Mouse (Mus musculus) heart, embryonic 10.5 days (tissue): ENCODE results near the gene Kif5a. TPM values are rescaled to one million over a fixed set of nuclear protein-coding genes. Genes with fewer than 3 reads are reported as not detected.

Source experiments
- DNase-seq: peaks from one replicate; pipeline ENCODE4 v3.0.0-alpha.2; 2017; ENCODE audit warnings: low spot score
- H3K27ac ChIP-seq: fragments of 300-500 bp; sonication (generic); 2 replicates; pipeline ENCODE4 v1.5.1; 2016; ENCODE audit warnings: mild to moderate bottlenecking
- H3K27me3 ChIP-seq: fragments of 300-500 bp; sonication (generic); 2 replicates; pipeline ENCODE4 v1.6.1; 2016; ENCODE audit warnings: mild to moderate bottlenecking; ENCODE audit not compliant: poor library complexity, insufficient read depth, severe bottlenecking
- H3K36me3 ChIP-seq: fragments of 300-500 bp; sonication (generic); 2 replicates; pipeline ENCODE4 v1.6.1; 2016; ENCODE audit warnings: mild to moderate bottlenecking, moderate library complexity
- H3K4me1 ChIP-seq: fragments of 300-500 bp; sonication (generic); 2 replicates; pipeline ENCODE4 v1.6.1; 2016; ENCODE audit warnings: mild to moderate bottlenecking
- H3K4me3 ChIP-seq: fragments of 300-500 bp; sonication (generic); 2 replicates; pipeline ENCODE4 v1.5.1; 2016; ENCODE audit warnings: mild to moderate bottlenecking, moderate library complexity
- H3K9me3 ChIP-seq: fragments of 300-500 bp; sonication (generic); 2 replicates; pipeline ENCODE4 v1.6.1; 2016; ENCODE audit warnings: mild to moderate bottlenecking, moderate library complexity
- WGBS: fragments of 180-500 bp; shearing (Covaris S2); methylation state at CpG from one replicate; pipeline ENCODE4 v1.1.7; 2016; 5-methylcytosine and 5-hydroxymethylcytosine counted together
- polyA plus RNA-seq: library from polyadenylated mRNA; unstranded; fragments of >200 nt; fragmentation: Nextera tagmentation; extraction: Ambion mirVana; gene quantifications from 2 replicates; pipeline ENCODE4 v1.2.1, GENCODE M21; 2016

Gene Kif5a
- polyA plus RNA-seq, 1 experiment from 2014 or later = 1.4 TPM

DNA sequence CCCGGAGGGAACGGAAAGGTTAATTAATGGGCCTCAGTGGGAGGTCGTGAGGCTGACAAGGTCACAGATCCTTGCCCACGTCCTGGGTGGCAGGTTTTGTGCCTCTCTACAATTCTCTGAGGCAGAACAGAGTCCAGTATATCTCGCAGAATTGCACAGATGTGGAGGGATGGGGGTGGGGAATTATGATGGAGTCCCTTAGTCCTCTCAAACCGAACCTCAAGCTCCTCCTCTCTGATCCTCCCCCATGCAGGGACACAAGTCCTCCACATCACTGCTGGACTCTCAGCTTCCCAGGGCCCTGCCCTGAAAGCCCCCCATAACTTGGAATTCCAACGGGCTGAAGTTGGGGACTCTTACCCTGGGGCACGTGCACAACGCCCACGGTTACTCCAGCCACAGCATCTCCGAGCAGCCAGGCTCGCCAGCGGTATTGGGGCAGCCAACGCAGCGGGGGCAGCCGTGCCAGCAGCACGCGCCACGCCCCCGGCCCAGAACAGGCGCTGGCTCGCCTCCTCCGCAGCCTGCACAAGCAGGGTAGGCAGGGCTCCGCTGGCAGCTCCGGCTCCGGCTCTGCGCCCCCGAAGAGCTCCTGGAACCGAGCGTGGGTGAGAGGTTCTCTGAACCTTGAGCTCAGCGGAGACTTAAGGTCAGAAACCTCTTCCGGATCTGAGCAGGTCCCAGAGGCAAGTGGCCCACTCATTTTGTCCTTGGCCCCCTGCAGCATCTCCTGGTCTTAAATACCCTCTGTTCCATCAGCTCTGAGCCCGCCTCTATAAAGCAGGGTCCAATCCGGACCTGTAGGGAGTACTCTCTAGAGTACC is 83.1 kb downstream of the Kif5a start, which contains the start of gene Slc26a10:
Slc26a10 (minus strand) TSS at position 775 of the 824 bp plus-strand sequence.
- WGBS = 2% methylated on average over 34 of the region's 34 CpGs

DNA sequence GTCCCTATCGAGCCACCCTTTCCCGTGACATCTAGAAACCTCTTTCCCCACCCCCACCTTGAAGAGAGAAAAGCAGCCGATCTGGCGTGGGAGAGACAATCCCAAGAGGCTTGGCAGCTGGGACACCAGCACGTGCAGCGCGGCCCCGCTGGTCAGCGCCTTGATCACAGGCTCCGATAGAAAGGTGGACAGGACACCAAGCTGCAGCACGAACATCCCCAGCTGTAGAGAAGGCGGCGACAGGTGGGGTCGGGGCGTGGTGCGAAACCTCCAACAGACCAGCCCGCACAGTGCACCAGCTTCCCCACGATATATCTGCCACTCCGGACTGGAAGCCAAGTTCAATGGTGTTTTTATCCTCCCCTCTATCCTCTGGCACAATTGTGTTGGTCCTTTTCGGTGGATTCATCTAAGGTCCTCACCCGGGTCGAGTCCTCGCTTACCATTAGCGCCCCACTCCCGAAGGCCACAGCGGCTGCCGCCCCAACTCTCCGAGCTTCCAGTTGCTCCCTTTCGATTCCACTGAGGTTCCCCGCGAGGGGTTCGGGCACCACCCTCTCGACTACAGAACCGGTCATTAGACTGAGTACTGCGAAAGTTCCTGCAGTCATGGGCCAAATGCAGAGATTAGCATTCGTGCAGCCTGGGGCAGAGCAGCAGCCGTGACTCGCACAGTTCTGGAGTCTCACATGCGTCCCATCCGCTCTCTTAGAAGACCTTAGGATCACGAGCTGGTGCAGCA is 84.7 kb downstream of the Kif5a start:
- H3K4me1 ChIP-seq = peaks cover 51% of the 10 kb centered on the region
- H3K4me3 ChIP-seq = peak overlapping the region; percentile 48
- no peaks in the 10 kb centered on the region for H3K9me3 ChIP-seq
- peaks cover 87% of the 10 kb centered on the region for H3K27me3 ChIP-seq
- DNase-seq = peak; percentile 75
- no peak overlapping the region for H3K27ac ChIP-seq
- 5% methylated on average over 41 of the region's 41 CpGs for WGBS
- peaks cover 10% of the 10 kb centered on the region for H3K36me3 ChIP-seq

More for the DNA sequence above, 83.1 kb downstream of the Kif5a start, which contains the start of gene Slc26a10:
- Histone ChIP-seq H3K4me3 (peak within 1 kb of the TSS; percentile 54), H3K9me3 (no peaks in the 10 kb centered on the region), H3K4me1 (peaks cover 63% of the 10 kb centered on the region), H3K27ac (no peak within 1 kb of the TSS), H3K27me3 (peaks cover 93% of the 10 kb centered on the region), H3K36me3 (peaks cover 17% of the 10 kb centered on the region)
- peak; percentile 73 for DNase-seq

DNA sequence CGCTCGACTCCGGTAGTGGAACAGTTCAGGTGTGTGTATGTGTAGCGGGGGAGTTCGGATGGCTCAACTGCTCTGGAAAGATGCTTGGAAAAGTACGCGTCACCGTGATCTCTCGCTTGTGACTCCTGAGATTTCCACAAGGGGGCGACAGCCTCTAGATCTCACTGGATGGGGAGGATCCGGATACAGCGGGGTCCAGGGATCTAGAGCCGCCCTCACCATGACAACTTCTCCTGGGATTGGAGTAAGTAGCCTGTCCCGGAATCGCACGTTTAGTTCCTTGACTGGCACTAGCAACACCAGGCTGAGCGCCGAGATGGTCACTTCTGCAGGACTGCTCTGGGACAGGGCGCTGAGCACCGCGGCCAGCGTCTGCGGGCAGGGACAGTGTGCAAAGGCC is 85.4 kb downstream of the Kif5a start:
- DNase-seq = peak; percentile 89
- Histone ChIP-seq H3K36me3 (peaks cover 3% of the 10 kb centered on the region; the same call in 1 of the 2 replicates), H3K9me3 (no peaks in the 10 kb centered on the region), H3K27ac (no peak overlapping the region), H3K4me1 (peaks cover 46% of the 10 kb centered on the region), H3K27me3 (peaks cover 85% of the 10 kb centered on the region), H3K4me3 (peak overlapping the region; percentile 48)
- 3% methylated on average over 23 of the region's 23 CpGs for WGBS

DNA sequence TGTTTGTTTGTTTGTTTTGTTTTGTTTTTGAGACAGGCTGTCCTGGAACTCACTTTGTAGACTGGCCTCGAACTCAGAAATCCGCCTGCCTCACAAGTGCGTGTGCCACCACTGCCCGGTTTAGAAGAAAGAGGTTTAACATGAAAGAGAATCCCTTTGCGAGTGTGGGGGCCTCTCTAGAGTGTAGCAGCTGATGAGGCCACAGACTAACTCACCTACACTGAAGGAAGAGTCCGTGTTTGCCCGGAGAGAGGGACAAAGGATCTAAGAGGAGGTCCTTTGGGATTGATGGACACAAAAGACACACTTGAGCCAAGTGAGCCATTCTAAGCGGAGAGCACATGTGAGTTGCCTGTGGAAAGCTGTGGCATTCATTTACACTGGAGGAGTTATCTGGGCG is 85.9 kb downstream of the Kif5a start:
- DNase-seq = no peak
- H3K36me3 ChIP-seq = no peaks in the 10 kb centered on the region
- H3K27me3 ChIP-seq = peaks cover 81% of the 10 kb centered on the region
- H3K27ac ChIP-seq = no peak overlapping the region
- peak overlapping the region; percentile 48 for H3K4me3 ChIP-seq
- no peaks in the 10 kb centered on the region for H3K9me3 ChIP-seq
- H3K4me1 ChIP-seq = peaks cover 46% of the 10 kb centered on the region
- WGBS = 26% methylated on average over 9 of the region's 9 CpGs

DNA sequence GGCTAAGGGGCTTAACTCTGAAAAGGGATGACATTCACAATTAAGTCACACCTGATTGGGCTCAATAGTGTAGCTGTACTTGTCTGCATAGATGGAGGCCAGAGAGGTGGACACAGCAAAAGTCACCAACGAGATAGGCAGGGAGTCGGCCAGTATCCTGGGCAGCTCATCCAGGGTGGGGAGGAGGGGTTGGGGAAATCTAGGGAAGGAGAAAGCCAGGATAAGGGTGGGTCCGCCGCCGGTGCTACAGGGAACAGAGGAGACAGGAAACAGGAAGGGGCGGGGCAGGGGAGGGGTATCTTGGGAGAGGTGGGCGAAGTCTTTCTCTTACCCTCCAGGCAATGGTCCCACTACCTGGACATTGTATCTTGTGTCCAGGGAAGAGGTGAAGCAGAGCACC is 86.4 kb downstream of the Kif5a start:
- Histone ChIP-seq H3K4me3 (peak overlapping the region; percentile 33), H3K4me1 (peaks cover 46% of the 10 kb centered on the region), H3K36me3 (no peaks in the 10 kb centered on the region), H3K27ac (no peak overlapping the region), H3K9me3 (no peaks in the 10 kb centered on the region), H3K27me3 (peaks cover 81% of the 10 kb centered on the region)
- WGBS = 7% methylated on average over 7 of the region's 7 CpGs
- peak; percentile 63 for DNase-seq

DNA sequence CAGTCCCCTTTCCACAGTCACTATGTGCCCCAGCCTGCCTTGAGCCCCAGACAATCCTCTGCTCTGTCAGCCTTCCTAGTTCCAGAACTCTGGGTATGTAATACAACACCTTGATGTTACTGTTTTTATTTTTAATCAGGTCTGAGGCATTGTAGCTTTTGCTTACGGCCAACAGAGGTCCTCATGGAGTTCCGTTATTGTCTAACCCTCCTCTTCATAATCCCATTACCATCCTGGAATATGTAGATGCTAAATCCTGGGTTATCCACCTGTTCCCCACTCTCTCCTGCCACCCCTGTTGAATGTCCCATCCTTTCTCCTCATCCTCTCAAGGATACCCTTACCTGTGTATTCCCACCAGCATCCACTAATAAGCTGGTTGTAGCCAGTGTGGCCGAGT is 86.9 kb downstream of the Kif5a start:
- Histone ChIP-seq H3K27ac (no peak overlapping the region), H3K4me3 (peak overlapping the region; percentile 33; the same call in 1 of the 2 replicates), H3K9me3 (no peaks in the 10 kb centered on the region), H3K4me1 (peaks cover 42% of the 10 kb centered on the region), H3K36me3 (no peaks in the 10 kb centered on the region), H3K27me3 (peaks cover 81% of the 10 kb centered on the region)
- peak; percentile 22 for DNase-seq
- 35% methylated on average over 3 of the region's 3 CpGs for WGBS

Other genes starting within 250 kb of the Kif5a start
- 114 TPM in 2 replicates for gene Tsfm, start 232.5 kb downstream of the Kif5a start, polyA plus RNA-seq
- 46.4 and 54.8 TPM in 2 replicates for gene Mettl1, start 221.9 kb downstream of the Kif5a start, polyA plus RNA-seq
- 0.18 and 0.23 TPM in 2 replicates for gene Eef1akmt3, start 221.8 kb downstream of the Kif5a start, polyA plus RNA-seq
- 0.09 TPM in 1 of 2 replicates, not detected in the other for gene Cyp27b1, start 215.1 kb downstream of the Kif5a start, polyA plus RNA-seq
- 0.15 and 0.24 TPM in 2 replicates for gene March9, start 203.2 kb downstream of the Kif5a start, polyA plus RNA-seq
- gene Cdk4, start 199.8 kb downstream of the Kif5a start, polyA plus RNA-seq = 1,495 and 2,024 TPM in 2 replicates
- gene Tspan31, start 193.1 kb downstream of the Kif5a start, polyA plus RNA-seq = 138 and 154 TPM in 2 replicates
- 0.50 TPM in 1 of 2 replicates, not detected in the other for gene Agap2, start 188.1 kb downstream of the Kif5a start, polyA plus RNA-seq
- 44.4 and 48.8 TPM in 2 replicates for gene Os9, start 142.2 kb downstream of the Kif5a start, polyA plus RNA-seq
- 1.5 and 3.6 TPM in 2 replicates for gene B4galnt1, start 98.1 kb downstream of the Kif5a start, polyA plus RNA-seq
- 9.2 and 12.9 TPM in 2 replicates for gene Slc26a10, start 82.7 kb downstream of the Kif5a start, polyA plus RNA-seq
- gene Arhgef25, start 73.3 kb downstream of the Kif5a start, polyA plus RNA-seq = 21.4 and 28.8 TPM in 2 replicates
- gene Dtx3, start 67.6 kb downstream of the Kif5a start, polyA plus RNA-seq = 78.4 and 91.4 TPM in 2 replicates
- gene Pip4k2c, start 51.8 kb downstream of the Kif5a start, polyA plus RNA-seq = 27.9 and 29.3 TPM in 2 replicates
- gene Dctn2, start 3.0 kb upstream of the Kif5a start, polyA plus RNA-seq = 155 and 167 TPM in 2 replicates
- 11.3 and 16.9 TPM in 2 replicates for gene Mbd6, start 25.7 kb upstream of the Kif5a start, polyA plus RNA-seq
- 119 and 140 TPM in 2 replicates for gene Mars, start 48.4 kb upstream of the Kif5a start, polyA plus RNA-seq
- gene Arhgap9, start 58.6 kb upstream of the Kif5a start, polyA plus RNA-seq = 0.87 and 3.1 TPM in 2 replicates
- gene Gli1, start 78.6 kb upstream of the Kif5a start, polyA plus RNA-seq = 0.91 and 4.8 TPM in 2 replicates
- gene Inhbe, start 91.1 kb upstream of the Kif5a start, polyA plus RNA-seq = 0.04 TPM in 1 of 2 replicates, not detected in the other
- 0.31 TPM in 1 of 2 replicates, not detected in the other for gene Inhbc, start 107.1 kb upstream of the Kif5a start, polyA plus RNA-seq
- 30.7 and 33.3 TPM in 2 replicates for gene R3hdm2, start 117.0 kb upstream of the Kif5a start, polyA plus RNA-seq
- 0.22 and 0.84 TPM in 2 replicates for gene Stac3, start 238.3 kb upstream of the Kif5a start, polyA plus RNA-seq